In genomic region chr10:77724855-77725254, GRCm38 (mm10) we compare ENCODE assay signal across 25 mouse cellular contexts. TPM values are rescaled to one million over a fixed set of nuclear protein-coding genes. Genes with fewer than 3 reads are reported as not detected.
A peak's percentile ranks its signal among the peaks of the same experiment; 100 is the strongest.
DNase-seq lines count a peak whose midpoint lies in the region; TF ChIP-seq lines count a peak whose summit lies in the region.
"Had no signal": no experiment of that assay in that cellular context is flagged by ENCODE, and none has a peak within 500 bp of the region (broad histone marks: within the 10 kb centered on the region; RNA-seq: fewer than 3 reads in every experiment).

No protein-coding gene starts in this region.

- TF ChIP-seq CTCF in layer of hippocampus, adult 2 months (conservative IDR thresholded peaks at IDR 0.05): peak; percentile 47
- TF ChIP-seq CTCF in thymus, adult 2 months (IDR thresholded peaks at IDR 0.05; ENCODE audit: borderline replicate concordance, control insufficient read depth, extremely low read depth, insufficient read depth, low read length, poor library complexity): no peak

- H3K27me3 ChIP-seq in thymus, adult 2 months (ENCODE audit: control insufficient read depth, insufficient read depth, low read length): no peaks in the 10 kb centered on the region
- H3K27me3 ChIP-seq: embryonic facial prominence, embryonic 13.5 days; kidney, embryonic 15.5 days; liver, embryonic 15.5 days had no signal

- H3K4me3 ChIP-seq in layer of hippocampus, adult 2 months: no peak overlapping the region
- no peak overlapping the region for H3K4me3 ChIP-seq in thymus, adult 2 months (ENCODE audit: control insufficient read depth, insufficient read depth, low read length)
- H3K4me3 ChIP-seq: embryonic facial prominence, embryonic 13.5 days; hindbrain, embryonic 10.5 days; kidney, embryonic 15.5 days; liver, embryonic 15.5 days; midbrain, embryonic 10.5 days had no signal

- H3K36me3 ChIP-seq in thymus, adult 2 months (ENCODE audit: control insufficient read depth, insufficient read depth, low read length): no peaks in the 10 kb centered on the region
- H3K36me3 ChIP-seq: embryonic facial prominence, embryonic 13.5 days; hindbrain, embryonic 10.5 days; kidney, embryonic 15.5 days; liver, embryonic 15.5 days; midbrain, embryonic 10.5 days had no signal

- H3K27ac ChIP-seq in layer of hippocampus, adult 2 months: no peak overlapping the region
- H3K27ac ChIP-seq in thymus, adult 2 months (ENCODE audit: control insufficient read depth, insufficient read depth, low read length): no peak overlapping the region
- H3K27ac ChIP-seq: embryonic facial prominence, embryonic 13.5 days; hindbrain, embryonic 10.5 days; kidney, embryonic 15.5 days; liver, embryonic 15.5 days; midbrain, embryonic 10.5 days had no signal

- no peaks in the 10 kb centered on the region for H3K4me1 ChIP-seq in thymus, adult 2 months (replicated peaks; ENCODE audit: control insufficient read depth, insufficient read depth, low read length)
- H3K4me1 ChIP-seq: embryonic facial prominence, embryonic 13.5 days; hindbrain, embryonic 10.5 days; kidney, embryonic 15.5 days; liver, embryonic 15.5 days; midbrain, embryonic 10.5 days had no signal

- WGBS in thymus, adult 2 months: 84% methylated on average over 8 of the region's 8 CpGs

- TF ChIP-seq POLR2A in thymus, adult 2 months (IDR thresholded peaks at IDR 0.05; ENCODE audit: control insufficient read depth, extremely low read depth, insufficient read depth, low read length, poor library complexity): no peak

- DNase-seq in layer of hippocampus, adult 2 months (ENCODE audit: low spot score in 2 of 2): no peak
- DNase-seq in layer of hippocampus, postnatal 14 days (ENCODE audit: low spot score in 2 of 2): no peak
- peak; percentile 15 for DNase-seq in thymus, postnatal 4 days
- no peak for DNase-seq in thymus, adult 2 months
- peak; percentile 18 for DNase-seq in WW6 (ENCODE audit: low read depth, low spot score)
- no peak for DNase-seq in c-Kit-positive CD71-positive TER-119-positive erythroid progenitor cells, embryonic 14.5 days (ENCODE audit: low spot score)
- DNase-seq in ovary, postnatal 14 days (ENCODE audit: low spot score): no peak
- DNase-seq: cerebellum, adult 2 months; gastrocnemius, postnatal 10 days; left cerebral cortex, postnatal 4 days; lung, postnatal 4 days; right cerebral cortex, postnatal 25 days; thymus, adult 18-20 months had no signal

RNA-seq across cellular contexts. Expression of gene Gm10100, which starts 1.4 kb away (rescaled TPM):
- not detected for total RNA-seq in layer of hippocampus, adult 2 months (2021)
- not detected for total RNA-seq in layer of hippocampus, postnatal 14 days (2021)
- not detected in 2 replicates for polyA plus RNA-seq in thymus, adult 2 months (2012; rRNA removed)
- total RNA-seq: adrenal gland, adult 18-20 months; common myeloid progenitor, adult 5-6 weeks; gastrocnemius, postnatal 10 days; heart, adult 8-10 months; layer of hippocampus, adult 18-20 months; left cerebral cortex, adult 18-20 months; left cerebral cortex, postnatal 4 days had no signal
- polyA plus RNA-seq: cerebellum, adult 2 months; embryonic facial prominence, embryonic 13.5 days; heart, embryonic 16.5 days; hindbrain, embryonic 10.5 days; kidney, embryonic 15.5 days; liver, embryonic 15.5 days; midbrain, embryonic 10.5 days; neural tube, embryonic 11.5 days had no signal

RNA-seq across cellular contexts. Expression of gene Krtap12-1, which starts 4.5 kb away (rescaled TPM):
- not detected for total RNA-seq in layer of hippocampus, adult 2 months (2021)
- not detected for total RNA-seq in layer of hippocampus, postnatal 14 days (2021)
- polyA plus RNA-seq in thymus, adult 2 months (2012; rRNA removed): 0.23 TPM in 1 of 2 replicates, not detected in the other
- total RNA-seq: adrenal gland, adult 18-20 months; common myeloid progenitor, adult 5-6 weeks; gastrocnemius, postnatal 10 days; heart, adult 8-10 months; layer of hippocampus, adult 18-20 months; left cerebral cortex, adult 18-20 months; left cerebral cortex, postnatal 4 days had no signal
- polyA plus RNA-seq: cerebellum, adult 2 months; embryonic facial prominence, embryonic 13.5 days; heart, embryonic 16.5 days; hindbrain, embryonic 10.5 days; kidney, embryonic 15.5 days; liver, embryonic 15.5 days; midbrain, embryonic 10.5 days; neural tube, embryonic 11.5 days had no signal

RNA-seq across cellular contexts. Expression of gene Gm10142, which starts 9.2 kb away (rescaled TPM):
- total RNA-seq in layer of hippocampus, adult 2 months (2021): not detected
- total RNA-seq in layer of hippocampus, postnatal 14 days (2021): not detected
- not detected in 2 replicates for polyA plus RNA-seq in thymus, adult 2 months (2012; rRNA removed)
- total RNA-seq: adrenal gland, adult 18-20 months; common myeloid progenitor, adult 5-6 weeks; gastrocnemius, postnatal 10 days; heart, adult 8-10 months; layer of hippocampus, adult 18-20 months; left cerebral cortex, adult 18-20 months; left cerebral cortex, postnatal 4 days had no signal
- polyA plus RNA-seq: cerebellum, adult 2 months; embryonic facial prominence, embryonic 13.5 days; heart, embryonic 16.5 days; hindbrain, embryonic 10.5 days; kidney, embryonic 15.5 days; liver, embryonic 15.5 days; midbrain, embryonic 10.5 days; neural tube, embryonic 11.5 days had no signal

RNA-seq across cellular contexts. Expression of gene Gm10024, which starts 13.6 kb away (rescaled TPM):
- total RNA-seq in layer of hippocampus, adult 2 months (2021): not detected
- not detected for total RNA-seq in layer of hippocampus, postnatal 14 days (2021)
- not detected in 2 replicates for polyA plus RNA-seq in thymus, adult 2 months (2012; rRNA removed)
- total RNA-seq: adrenal gland, adult 18-20 months; common myeloid progenitor, adult 5-6 weeks; gastrocnemius, postnatal 10 days; heart, adult 8-10 months; layer of hippocampus, adult 18-20 months; left cerebral cortex, adult 18-20 months; left cerebral cortex, postnatal 4 days had no signal
- polyA plus RNA-seq: cerebellum, adult 2 months; heart, embryonic 16.5 days; hindbrain, embryonic 10.5 days; kidney, embryonic 15.5 days; liver, embryonic 15.5 days; midbrain, embryonic 10.5 days; neural tube, embryonic 11.5 days had no signal

RNA-seq across cellular contexts. Expression of gene Gm18596, which starts 17.6 kb away (rescaled TPM):
- not detected for total RNA-seq in layer of hippocampus, adult 2 months (2021)
- not detected for total RNA-seq in layer of hippocampus, postnatal 14 days (2021)
- not detected in 2 replicates for polyA plus RNA-seq in thymus, adult 2 months (2012; rRNA removed)
- total RNA-seq: adrenal gland, adult 18-20 months; common myeloid progenitor, adult 5-6 weeks; gastrocnemius, postnatal 10 days; heart, adult 8-10 months; layer of hippocampus, adult 18-20 months; left cerebral cortex, adult 18-20 months; left cerebral cortex, postnatal 4 days had no signal
- polyA plus RNA-seq: cerebellum, adult 2 months; embryonic facial prominence, embryonic 13.5 days; heart, embryonic 16.5 days; hindbrain, embryonic 10.5 days; kidney, embryonic 15.5 days; liver, embryonic 15.5 days; midbrain, embryonic 10.5 days; neural tube, embryonic 11.5 days had no signal

Comparison
In these comparisons a context has a peak if more than half of its experiments do, and no peak if none do; other contexts are left out.
1. DNase-seq: peak in thymus, postnatal 4 days (single experiment) and WW6 (single experiment); none in layer of hippocampus, adult 2 months (0 of 2), layer of hippocampus, postnatal 14 days (0 of 2), thymus, adult 2 months (single experiment), c-Kit-positive CD71-positive TER-119-positive erythroid progenitor cells, embryonic 14.5 days (single experiment) and ovary, postnatal 14 days (single experiment).